Mouse (Mus musculus): Measurements from ENCODE around the gene 9430007A20Rik. TPM values are rescaled to one million over a fixed set of nuclear protein-coding genes. Genes with fewer than 3 reads are reported as not detected.
"Not testable (repeated sequence)": the region's sequence is repeated elsewhere in the genome, so short reads cannot be mapped to it uniquely, and the experiment has no call there.

9430007A20Rik gene
- polyA plus RNA-seq (2014; fragmentation: Nextera tagmentation; extraction: Ambion mirVana) = not detected in 2 replicates

DNA sequence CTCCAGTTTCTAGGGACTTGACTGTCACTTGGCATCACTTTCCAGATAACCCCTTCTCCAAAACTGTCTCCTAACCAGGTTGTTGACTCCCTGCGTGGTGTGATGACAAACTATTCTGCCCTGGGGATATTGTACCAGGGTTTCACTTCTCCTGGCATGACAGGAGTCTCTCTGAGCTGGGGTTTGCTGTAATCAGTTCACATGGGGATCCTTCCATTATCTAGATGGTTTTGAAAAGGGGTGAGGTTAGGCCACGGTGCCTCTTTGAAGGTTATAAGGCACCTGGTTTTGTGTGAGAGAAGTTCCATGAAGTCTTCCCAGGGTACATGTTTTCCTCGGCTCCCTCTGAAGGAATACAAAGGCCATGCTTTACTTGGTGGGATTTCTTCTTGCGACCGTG, at the start of gene 9430007A20Rik:
Gene 9430007A20Rik, plus strand, starts transcription at position 301 of the 400 bp plus-strand sequence.
- Histone ChIP-seq H3K4me2 (ENCODE audit: low read depth, low read length, severe bottlenecking) (no peak within 1 kb of the TSS), H3K9me3 (ENCODE audit: control insufficient read depth, low read length) (peaks cover 17% of the 10 kb centered on the region; the same call in 1 of the 2 replicates), H3K36me3 (ENCODE audit: control insufficient read depth, insufficient read depth, low read length) (no peaks in the 10 kb centered on the region), H3K4me1 (replicated peaks; ENCODE audit: control insufficient read depth, insufficient read depth, low read length) (no peaks in the 10 kb centered on the region), H3K27ac (ENCODE audit: low read depth, low read length) (no peak within 1 kb of the TSS), H3K27me3 (ENCODE audit: control insufficient read depth, insufficient read depth, low read length) (no peaks in the 10 kb centered on the region), H3K9ac (ENCODE audit: low read length) (no peak within 1 kb of the TSS), H3K4me3 (ENCODE audit: low read depth, low read length) (no peak within 1 kb of the TSS)
- DNase-seq (ENCODE audit: low spot score) (no peak), ATAC-seq (replicated peaks; ENCODE audit: low FRiP score) (no peak)
- 75% methylated on average over 5 of the region's 5 CpGs for WGBS

GRCm38 (mm10) chr4:144493331-144493730, 26.3 kb upstream of the 9430007A20Rik start:
- Histone ChIP-seq H3K27ac (ENCODE audit: low read depth, low read length) (no peak overlapping the region), H3K36me3 (ENCODE audit: control insufficient read depth, insufficient read depth, low read length) (no peaks in the 10 kb centered on the region), H3K9me3 (ENCODE audit: control insufficient read depth, low read length) (peaks cover 8% of the 10 kb centered on the region; the same call in 1 of the 2 replicates), H3K4me1 (replicated peaks; ENCODE audit: control insufficient read depth, insufficient read depth, low read length) (no peaks in the 10 kb centered on the region), H3K4me2 (ENCODE audit: low read depth, low read length, severe bottlenecking) (no peak overlapping the region), H3K27me3 (ENCODE audit: control insufficient read depth, insufficient read depth, low read length) (no peaks in the 10 kb centered on the region), H3K4me3 (ENCODE audit: low read depth, low read length) (no peak overlapping the region), H3K9ac (ENCODE audit: low read length) (no peak overlapping the region)
- ATAC-seq (replicated peaks; ENCODE audit: low FRiP score) = no peak
- DNase-seq (ENCODE audit: low spot score) = no peak

GRCm38 (mm10) chr4:144506518-144506917, 13.1 kb upstream of the 9430007A20Rik start:
- Histone ChIP-seq H3K27ac (ENCODE audit: low read depth, low read length) (no peak overlapping the region), H3K4me3 (ENCODE audit: low read depth, low read length) (no peak overlapping the region), H3K4me1 (replicated peaks; ENCODE audit: control insufficient read depth, insufficient read depth, low read length) (no peaks in the 10 kb centered on the region), H3K4me2 (ENCODE audit: low read depth, low read length, severe bottlenecking) (no peak overlapping the region), H3K36me3 (ENCODE audit: control insufficient read depth, insufficient read depth, low read length) (no peaks in the 10 kb centered on the region), H3K9me3 (ENCODE audit: control insufficient read depth, low read length) (peaks cover 3% of the 10 kb centered on the region; the same call in 1 of the 2 replicates), H3K27me3 (ENCODE audit: control insufficient read depth, insufficient read depth, low read length) (no peaks in the 10 kb centered on the region), H3K9ac (ENCODE audit: low read length) (no peak overlapping the region)
- no peak for ATAC-seq (replicated peaks; ENCODE audit: low FRiP score)
- no peak for DNase-seq (ENCODE audit: low spot score)
- 86% methylated on average over 1 of the region's 1 CpGs for WGBS

DNA sequence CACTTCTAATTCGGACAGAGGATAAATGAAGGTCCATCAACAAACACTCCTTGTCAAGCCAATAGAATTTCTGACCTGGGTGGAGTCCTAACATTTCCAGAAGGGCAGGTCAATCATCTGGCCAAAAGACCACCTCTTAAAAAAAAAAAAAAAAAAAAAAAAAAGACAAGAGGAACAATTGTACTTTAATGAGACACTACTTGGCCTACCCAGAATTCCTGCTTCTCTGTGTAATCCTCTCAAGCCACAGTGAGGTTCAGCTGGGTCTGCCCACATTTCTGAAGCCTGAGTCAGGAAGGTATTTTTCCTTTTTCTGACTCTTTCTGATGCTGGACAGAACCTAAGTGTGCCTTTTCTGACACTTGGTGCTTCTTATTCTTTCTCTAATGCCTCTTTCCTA, 25.1 kb downstream of the 9430007A20Rik start:
- Histone ChIP-seq H3K27ac (ENCODE audit: low read depth, low read length) (no peak overlapping the region), H3K36me3 (ENCODE audit: control insufficient read depth, insufficient read depth, low read length) (no peaks in the 10 kb centered on the region), H3K9ac (ENCODE audit: low read length) (no peak overlapping the region), H3K4me1 (replicated peaks; ENCODE audit: control insufficient read depth, insufficient read depth, low read length) (no peaks in the 10 kb centered on the region), H3K27me3 (ENCODE audit: control insufficient read depth, insufficient read depth, low read length) (no peaks in the 10 kb centered on the region), H3K4me2 (ENCODE audit: low read depth, low read length, severe bottlenecking) (no peak overlapping the region), H3K4me3 (ENCODE audit: low read depth, low read length) (no peak overlapping the region), H3K9me3 (ENCODE audit: control insufficient read depth, low read length) (peaks cover 13% of the 10 kb centered on the region)
- 81% methylated on average over 1 of the region's 1 CpGs for WGBS
- no peak for ATAC-seq (replicated peaks; ENCODE audit: low FRiP score)
- DNase-seq (ENCODE audit: low spot score) = no peak

- H3K9ac ChIP-seq (ENCODE audit: low read length); H3K4me1 ChIP-seq (replicated peaks; ENCODE audit: control insufficient read depth, insufficient read depth, low read length); DNase-seq (ENCODE audit: low spot score); H3K27me3 ChIP-seq (ENCODE audit: control insufficient read depth, insufficient read depth, low read length); H3K36me3 ChIP-seq (ENCODE audit: control insufficient read depth, insufficient read depth, low read length); ATAC-seq (replicated peaks; ENCODE audit: low FRiP score); H3K4me3 ChIP-seq (ENCODE audit: low read depth, low read length); H3K4me2 ChIP-seq (ENCODE audit: low read depth, low read length, severe bottlenecking); H3K27ac ChIP-seq (ENCODE audit: low read depth, low read length): not testable (repeated sequence)
- peaks cover 13% of the 10 kb centered on the region for H3K9me3 ChIP-seq (ENCODE audit: control insufficient read depth, low read length)
- whole genome bisulfite sequencing = 94% methylated on average over 13 of the region's 13 CpGs
Observed at GRCm38 (mm10) chr4:144545339-144545738, 25.7 kb downstream of the 9430007A20Rik start.

- no peak overlapping the region for H3K4me2 ChIP-seq (ENCODE audit: low read depth, low read length, severe bottlenecking)
- peaks cover 16% of the 10 kb centered on the region; the same call in 1 of the 2 replicates for H3K9me3 ChIP-seq (ENCODE audit: control insufficient read depth, low read length)
- ATAC-seq (replicated peaks; ENCODE audit: low FRiP score) (no peak), DNase-seq (ENCODE audit: low spot score) (no peak)
- H3K27ac ChIP-seq (ENCODE audit: low read depth, low read length) = no peak overlapping the region
- no peaks in the 10 kb centered on the region for H3K27me3 ChIP-seq (ENCODE audit: control insufficient read depth, insufficient read depth, low read length)
- H3K4me1 ChIP-seq (replicated peaks; ENCODE audit: control insufficient read depth, insufficient read depth, low read length) = no peaks in the 10 kb centered on the region
- no peaks in the 10 kb centered on the region for H3K36me3 ChIP-seq (ENCODE audit: control insufficient read depth, insufficient read depth, low read length)
- H3K4me3 ChIP-seq (ENCODE audit: low read depth, low read length) = no peak overlapping the region
- no peak overlapping the region for H3K9ac ChIP-seq (ENCODE audit: low read length)
Observed at GRCm38 (mm10) chr4:144551156-144551555, 31.5 kb downstream of the 9430007A20Rik start.

DNA sequence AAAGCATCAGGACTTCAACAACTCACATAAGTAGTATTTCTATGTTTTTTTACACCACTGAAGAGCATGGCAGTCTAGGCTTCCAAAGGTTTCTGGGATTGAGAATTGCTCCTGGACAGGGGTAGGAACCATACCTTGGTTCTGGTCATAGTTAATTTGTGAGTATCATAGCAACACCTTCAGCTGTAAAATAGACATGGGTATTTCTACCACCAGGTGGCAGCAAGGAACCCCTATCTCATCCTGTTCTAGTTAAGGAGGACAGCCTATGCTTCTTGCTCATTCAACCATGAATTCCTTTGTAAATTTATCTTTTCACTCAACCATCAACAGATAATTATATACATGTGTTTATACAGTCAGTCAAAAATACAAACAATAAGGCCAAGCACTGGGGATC, 40.2 kb downstream of the 9430007A20Rik start:
- ATAC-seq (replicated peaks; ENCODE audit: low FRiP score) = no peak
- DNase-seq (ENCODE audit: low spot score) = no peak
- H3K4me2 ChIP-seq (ENCODE audit: low read depth, low read length, severe bottlenecking) = no peak overlapping the region
- no peaks in the 10 kb centered on the region for H3K27me3 ChIP-seq (ENCODE audit: control insufficient read depth, insufficient read depth, low read length)
- H3K27ac ChIP-seq (ENCODE audit: low read depth, low read length) = no peak overlapping the region
- H3K4me1 ChIP-seq (replicated peaks; ENCODE audit: control insufficient read depth, insufficient read depth, low read length) = no peaks in the 10 kb centered on the region
- no peaks in the 10 kb centered on the region for H3K36me3 ChIP-seq (ENCODE audit: control insufficient read depth, insufficient read depth, low read length)
- peaks cover 16% of the 10 kb centered on the region; the same call in 1 of the 2 replicates for H3K9me3 ChIP-seq (ENCODE audit: control insufficient read depth, low read length)
- H3K4me3 ChIP-seq (ENCODE audit: low read depth, low read length) = no peak overlapping the region
- no peak overlapping the region for H3K9ac ChIP-seq (ENCODE audit: low read length)

DNA sequence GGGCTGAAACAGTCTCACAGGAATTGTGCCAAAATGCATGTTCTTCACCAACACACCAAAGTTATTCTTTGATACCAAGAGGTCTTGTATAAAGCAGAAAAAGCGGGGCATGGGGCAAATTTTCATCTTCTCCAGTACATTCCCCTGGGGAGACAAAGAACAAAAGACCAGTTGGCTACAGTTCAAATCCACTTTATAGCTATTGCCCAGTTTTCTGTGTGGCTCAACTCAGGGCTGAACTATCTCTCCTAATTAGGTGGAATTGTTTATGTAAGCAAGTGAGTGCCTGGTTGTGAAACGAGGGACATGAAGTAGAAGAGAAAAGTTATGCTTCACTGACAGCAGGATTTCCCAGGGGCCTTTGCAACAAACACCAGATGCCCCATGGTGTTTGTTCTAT, 41.6 kb downstream of the 9430007A20Rik start:
- Histone ChIP-seq H3K9ac (ENCODE audit: low read length) (no peak overlapping the region), H3K27ac (ENCODE audit: low read depth, low read length) (no peak overlapping the region), H3K4me2 (ENCODE audit: low read depth, low read length, severe bottlenecking) (no peak overlapping the region), H3K36me3 (ENCODE audit: control insufficient read depth, insufficient read depth, low read length) (no peaks in the 10 kb centered on the region), H3K9me3 (ENCODE audit: control insufficient read depth, low read length) (peaks cover 14% of the 10 kb centered on the region; the same call in 1 of the 2 replicates), H3K4me1 (replicated peaks; ENCODE audit: control insufficient read depth, insufficient read depth, low read length) (no peaks in the 10 kb centered on the region), H3K27me3 (ENCODE audit: control insufficient read depth, insufficient read depth, low read length) (no peaks in the 10 kb centered on the region), H3K4me3 (ENCODE audit: low read depth, low read length) (no peak overlapping the region)
- 68% methylated on average over 2 of the region's 2 CpGs for WGBS
- DNase-seq (ENCODE audit: low spot score) (no peak), ATAC-seq (replicated peaks; ENCODE audit: low FRiP score) (no peak)

DNA sequence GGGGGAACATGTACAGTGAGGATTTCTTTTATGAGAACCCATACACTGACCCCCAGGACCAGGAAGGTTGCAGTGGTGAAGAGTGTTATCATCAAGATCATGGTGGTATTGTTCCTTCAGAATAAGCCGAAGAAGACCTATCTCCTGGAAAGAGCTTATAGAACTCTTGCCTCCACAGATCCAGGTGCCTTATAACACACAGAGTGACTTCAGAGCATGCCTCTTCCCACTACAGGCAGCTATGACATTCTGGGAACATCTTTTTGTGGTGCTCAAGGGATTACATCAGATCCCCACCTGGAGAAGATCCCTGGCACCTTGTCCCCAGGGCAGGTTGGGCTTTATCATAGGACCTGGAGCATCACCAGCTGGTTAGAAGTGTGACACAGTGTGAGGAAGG, 45.4 kb downstream of the 9430007A20Rik start, which contains the start of gene Gm13124:
Gene Gm13124, minus strand, starts transcription at position 101 of the 400 bp plus-strand sequence.
- Histone ChIP-seq H3K9ac (ENCODE audit: low read length) (no peak within 1 kb of the TSS), H3K27ac (ENCODE audit: low read depth, low read length) (no peak within 1 kb of the TSS), H3K36me3 (ENCODE audit: control insufficient read depth, insufficient read depth, low read length) (no peaks in the 10 kb centered on the region), H3K27me3 (ENCODE audit: control insufficient read depth, insufficient read depth, low read length) (no peaks in the 10 kb centered on the region), H3K4me1 (replicated peaks; ENCODE audit: control insufficient read depth, insufficient read depth, low read length) (no peaks in the 10 kb centered on the region), H3K9me3 (ENCODE audit: control insufficient read depth, low read length) (peaks cover 7% of the 10 kb centered on the region; the same call in 1 of the 2 replicates), H3K4me2 (ENCODE audit: low read depth, low read length, severe bottlenecking) (no peak within 1 kb of the TSS), H3K4me3 (ENCODE audit: low read depth, low read length) (no peak within 1 kb of the TSS)
- no peak for ATAC-seq (replicated peaks; ENCODE audit: low FRiP score)
- whole genome bisulfite sequencing = 93% methylated on average over 1 of the region's 1 CpGs
- no peak for DNase-seq (ENCODE audit: low spot score)
